Comparison of ENCODE assay signal across 18 mouse cellular contexts in the genomic region with DNA sequence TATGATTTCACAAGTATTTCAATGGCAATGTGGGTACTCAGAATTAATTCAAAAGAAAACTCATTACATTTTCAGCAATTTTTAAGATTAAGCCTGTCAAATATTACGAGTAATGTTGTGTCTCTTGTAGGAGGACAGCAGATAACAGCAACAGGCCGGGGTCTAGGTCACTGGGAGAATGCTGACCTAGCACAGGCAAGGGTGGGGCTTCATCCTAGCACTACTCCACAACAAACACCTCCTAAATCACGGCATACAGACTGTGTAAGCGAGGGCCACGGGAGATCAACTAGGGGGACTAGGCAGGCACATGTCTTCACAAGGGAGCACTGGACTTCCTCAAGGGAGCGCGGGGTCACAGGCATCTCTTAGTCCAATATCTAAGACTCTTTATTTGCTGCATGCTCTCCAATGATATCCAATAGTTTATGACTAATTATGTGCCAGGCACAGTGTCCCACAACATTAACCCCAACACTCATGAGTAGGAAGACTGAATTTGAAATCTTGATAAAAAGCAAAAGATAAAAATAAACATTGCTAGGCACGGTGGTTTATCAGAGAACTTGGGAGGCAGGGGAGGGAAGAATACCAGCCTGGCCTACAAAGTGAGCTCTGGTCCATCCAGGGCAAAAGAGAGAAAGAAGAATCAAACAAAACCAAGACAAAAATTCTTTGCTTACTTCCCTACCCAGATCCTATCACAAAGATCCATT. TPM values are rescaled to one million over a fixed set of nuclear protein-coding genes. Genes with fewer than 3 reads are reported as not detected.
DNase-seq lines count a peak whose midpoint lies in the region; ATAC-seq and TF ChIP-seq lines count a peak whose summit lies in the region.
"Had no signal": no experiment of that assay in that cellular context is flagged by ENCODE, and none has a peak within 500 bp of the region (broad histone marks: within the 10 kb centered on the region; RNA-seq: fewer than 3 reads in every experiment).

No protein-coding gene starts in this region.

- peaks cover 97% of the 10 kb centered on the region for H3K36me3 ChIP-seq in heart, embryonic 14.5 days (ENCODE audit: control insufficient read depth, insufficient read depth, low read length)
- H3K36me3 ChIP-seq in intestine, postnatal 0 days (ENCODE audit: control insufficient read depth, insufficient read depth) = peaks cover 67% of the 10 kb centered on the region
- H3K36me3 ChIP-seq in liver, postnatal 0 days (replicated peaks; ENCODE audit: insufficient read depth, low read length) = peaks cover 93% of the 10 kb centered on the region

- no peak for DNase-seq in heart, postnatal 14 days
- no peak for DNase-seq in liver, postnatal 0 days
- DNase-seq in MN1 (ENCODE audit: low spot score) = no peak
- DNase-seq in right cerebral cortex, adult 18-20 months = no peak
- DNase-seq: B cell, adult 2 months; cerebellum, adult 11-12 months; cerebellum, postnatal 36 days; right cerebral cortex, postnatal 25 days; thymus, postnatal 36 days had no signal

- TF ChIP-seq POLR2A in bone marrow, adult 2 months (IDR thresholded peaks at IDR 0.05; ENCODE audit: borderline replicate concordance, control insufficient read depth, low read depth, low read length) = no peak

- H3K27ac ChIP-seq in heart, embryonic 14.5 days (replicated peaks in 1 of 2; ENCODE audit: control insufficient read depth in 1 of 2, insufficient read depth in 1 of 2, low read depth in 2 of 2, low read length in 2 of 2) = peak overlapping the region in 1 of 2 experiments; percentile 33; a peak in 2 of 4 replicates
- peak overlapping the region; percentile 57 for H3K27ac ChIP-seq in bone marrow, adult 2 months (ENCODE audit: control insufficient read depth, insufficient read depth, low read depth, low read length, poor library complexity)
- H3K27ac ChIP-seq in intestine, postnatal 0 days (ENCODE audit: low read depth, low read length) = peak overlapping the region; percentile 62; the same call in 1 of the 2 replicates
- H3K27ac ChIP-seq in liver, postnatal 0 days (ENCODE audit: low read depth) = peak overlapping the region; percentile 93
- H3K27ac ChIP-seq: forebrain, embryonic 15.5 days; hindbrain, postnatal 0 days had no signal

- 0 out of 2 replicates have a peak overlapping the region, but pooled peaks have one; percentile 1 for H3K4me2 ChIP-seq in heart, embryonic 14.5 days (ENCODE audit: low read length)
- no peak overlapping the region; the same call in 1 of the 2 replicates for H3K4me2 ChIP-seq in intestine, postnatal 0 days (replicated peaks; ENCODE audit: low read depth)
- peak overlapping the region; percentile 65 for H3K4me2 ChIP-seq in liver, postnatal 0 days (ENCODE audit: low read depth, low read length)
- H3K4me2 ChIP-seq: forebrain, embryonic 15.5 days; midbrain, embryonic 11.5 days had no signal

- H3K27me3 ChIP-seq in heart, embryonic 14.5 days (ENCODE audit: control insufficient read depth, insufficient read depth, low read length) = no peaks in the 10 kb centered on the region
- no peaks in the 10 kb centered on the region for H3K27me3 ChIP-seq in intestine, postnatal 0 days (replicated peaks; ENCODE audit: control insufficient read depth, insufficient read depth, low read length)
- no peaks in the 10 kb centered on the region for H3K27me3 ChIP-seq in liver, postnatal 0 days (ENCODE audit: insufficient read depth, low read length)
- H3K27me3 ChIP-seq: forebrain, embryonic 15.5 days had no signal

- intact Hi-C loops in heart, postnatal 14 days (cut with DNase I) = loop anchor here (5.0 kb wide), 1 partner anchor 73 kb away; no protein-coding TSS in a partner anchor

- no peaks in the 10 kb centered on the region for H3K9me3 ChIP-seq in heart, embryonic 14.5 days (ENCODE audit: control insufficient read depth, low read length)
- H3K9me3 ChIP-seq in intestine, postnatal 0 days (ENCODE audit: control insufficient read depth) = no peaks in the 10 kb centered on the region
- no peaks in the 10 kb centered on the region for H3K9me3 ChIP-seq in liver, postnatal 0 days (ENCODE audit: low read length)
- H3K9me3 ChIP-seq: forebrain, embryonic 15.5 days had no signal

- no peak for ATAC-seq in heart, embryonic 14.5 days (ENCODE audit: insufficient number of reproducible peaks, insufficient read depth, low FRiP score, low read depth)
- ATAC-seq in intestine, postnatal 0 days = no peak
- ATAC-seq in liver, postnatal 0 days = peak; percentile 18
- ATAC-seq: forebrain, embryonic 15.5 days; hindbrain, postnatal 0 days had no signal

- 61% methylated on average over 8 of the region's 8 CpGs for WGBS in heart, embryonic 14.5 days
- 72% methylated on average over 8 of the region's 8 CpGs for WGBS in bone marrow, adult 2 months
- 51% methylated on average over 8 of the region's 8 CpGs for WGBS in intestine, postnatal 0 days
- 56% methylated on average over 8 of the region's 8 CpGs for WGBS in liver, postnatal 0 days (ENCODE audit: insufficient replicate concordance)

- H3K4me3 ChIP-seq in heart, embryonic 14.5 days (ENCODE audit: control insufficient read depth in 1 of 2, insufficient read depth in 1 of 2, low read depth in 1 of 2, low read length in 2 of 2) = no peak overlapping the region
- peak overlapping the region; percentile 11 for H3K4me3 ChIP-seq in bone marrow, adult 2 months (replicated peaks; ENCODE audit: control insufficient read depth, low read depth, low read length)
- H3K4me3 ChIP-seq in intestine, postnatal 0 days (ENCODE audit: low read depth, low read length) = no peak overlapping the region
- H3K4me3 ChIP-seq in liver, postnatal 0 days (ENCODE audit: low read depth, low read length) = peak overlapping the region; percentile 21
- H3K4me3 ChIP-seq: forebrain, embryonic 15.5 days had no signal

- no peak for TF ChIP-seq CTCF in bone marrow, adult 2 months (IDR thresholded peaks at IDR 0.05; ENCODE audit: control insufficient read depth, insufficient read depth, low read length)
- TF ChIP-seq CTCF in intestine, postnatal 0 days (IDR thresholded peaks at IDR 0.05; ENCODE audit: low read depth) = no peak
- no peak for TF ChIP-seq CTCF in liver, postnatal 0 days (IDR thresholded peaks at IDR 0.05; ENCODE audit: low read depth)

- TF ChIP-seq EP300 in liver, postnatal 0 days (IDR thresholded peaks at IDR 0.05; ENCODE audit: low read depth) = no peak

- peaks cover 1 to 25% of the 10 kb centered on the region in 2 experiments for H3K4me1 ChIP-seq in heart, embryonic 14.5 days (ENCODE audit: control insufficient read depth in 2 of 2, insufficient read depth in 2 of 2, low read length in 2 of 2)
- H3K4me1 ChIP-seq in bone marrow, adult 2 months (ENCODE audit: control insufficient read depth, insufficient read depth, low read length) = no peaks in the 10 kb centered on the region; the same call in 1 of the 2 replicates
- peaks cover 6% of the 10 kb centered on the region; the same call in 1 of the 2 replicates for H3K4me1 ChIP-seq in intestine, postnatal 0 days (replicated peaks; ENCODE audit: control insufficient read depth, insufficient read depth, low read length)
- H3K4me1 ChIP-seq in liver, postnatal 0 days (ENCODE audit: insufficient read depth) = peaks cover 41% of the 10 kb centered on the region

- no peak overlapping the region for H3K9ac ChIP-seq in heart, embryonic 14.5 days (ENCODE audit: low read length)
- no peak overlapping the region for H3K9ac ChIP-seq in intestine, postnatal 0 days (ENCODE audit: low read depth, low read length)
- H3K9ac ChIP-seq in liver, postnatal 0 days (replicated peaks) = peak overlapping the region; percentile 40
- H3K9ac ChIP-seq: forebrain, embryonic 15.5 days had no signal

RNA-seq across cellular contexts. Expression of a gene that starts 11.3 kb away (rescaled TPM):
- polyA plus RNA-seq in heart, embryonic 14.5 days (2014; fragmentation: Nextera tagmentation; extraction: Ambion mirVana) = 45.1 and 45.6 TPM in 2 replicates
- total RNA-seq in heart, postnatal 14 days (2021) = 10 to 100 TPM; 70.8 to 73.8 TPM
- 35.6 and 58.3 TPM in 2 replicates for polyA plus RNA-seq in bone marrow, adult 2 months (2011; ENCODE audit: insufficient read depth, insufficient read length, low replicate concordance, missing spikeins)
- 62.0 and 65.6 TPM in 2 replicates for polyA plus RNA-seq in intestine, postnatal 0 days (2015; fragmentation: Nextera tagmentation; extraction: Ambion mirVana)
- 29.9 and 30.0 TPM in 2 replicates for polyA plus RNA-seq in liver, postnatal 0 days (2015; fragmentation: Nextera tagmentation; extraction: Ambion mirVana)

RNA-seq across cellular contexts. Expression of a gene that starts 31.6 kb away (rescaled TPM):
- polyA plus RNA-seq in heart, embryonic 14.5 days (2014; fragmentation: Nextera tagmentation; extraction: Ambion mirVana) = 82.5 and 111 TPM in 2 replicates
- total RNA-seq in heart, postnatal 14 days (2021) = 1 to 10 TPM; 1.9 to 2.2 TPM
- 14.3 and 50.1 TPM in 2 replicates for polyA plus RNA-seq in bone marrow, adult 2 months (2011; ENCODE audit: insufficient read depth, insufficient read length, low replicate concordance, missing spikeins)
- 7.2 and 8.0 TPM in 2 replicates for polyA plus RNA-seq in intestine, postnatal 0 days (2015; fragmentation: Nextera tagmentation; extraction: Ambion mirVana)
- 9.9 and 13.9 TPM in 2 replicates for polyA plus RNA-seq in liver, postnatal 0 days (2015; fragmentation: Nextera tagmentation; extraction: Ambion mirVana)

RNA-seq across cellular contexts. Expression of a gene that starts 47.2 kb away (rescaled TPM):
- polyA plus RNA-seq in heart, embryonic 14.5 days (2014; fragmentation: Nextera tagmentation; extraction: Ambion mirVana) = 4.2 and 4.8 TPM in 2 replicates
- total RNA-seq in heart, postnatal 14 days (2021) = 1 to 10 TPM; 1.2 to 1.6 TPM
- 2.7 and 14.6 TPM in 2 replicates for polyA plus RNA-seq in bone marrow, adult 2 months (2011; ENCODE audit: insufficient read depth, insufficient read length, low replicate concordance, missing spikeins)
- polyA plus RNA-seq in intestine, postnatal 0 days (2015; fragmentation: Nextera tagmentation; extraction: Ambion mirVana) = 1.1 and 1.3 TPM in 2 replicates
- 1.2 and 1.4 TPM in 2 replicates for polyA plus RNA-seq in liver, postnatal 0 days (2015; fragmentation: Nextera tagmentation; extraction: Ambion mirVana)

RNA-seq across cellular contexts. Expression of a gene that starts 59.3 kb away (rescaled TPM):
- not detected in 2 replicates for polyA plus RNA-seq in heart, embryonic 14.5 days (2014; fragmentation: Nextera tagmentation; extraction: Ambion mirVana)
- total RNA-seq in heart, postnatal 14 days (2021) = under 1 TPM in 1 of 2 experiments, not detected in 1; 0.29 TPM
- 1.7 and 3.6 TPM in 2 replicates for polyA plus RNA-seq in bone marrow, adult 2 months (2011; ENCODE audit: insufficient read depth, insufficient read length, low replicate concordance, missing spikeins)
- 2.2 and 2.3 TPM in 2 replicates for polyA plus RNA-seq in intestine, postnatal 0 days (2015; fragmentation: Nextera tagmentation; extraction: Ambion mirVana)
- 3.2 and 3.3 TPM in 2 replicates for polyA plus RNA-seq in liver, postnatal 0 days (2015; fragmentation: Nextera tagmentation; extraction: Ambion mirVana)
- total RNA-seq: hindbrain, postnatal 0 days; layer of hippocampus, postnatal 10 days had no signal
- polyA plus RNA-seq: forebrain, embryonic 15.5 days; hindbrain, postnatal 0 days; kidney, embryonic 14.5 days; midbrain, embryonic 11.5 days; neural tube, embryonic 14.5 days had no signal

Comparison
In these comparisons a context has a peak if more than half of its experiments do, and no peak if none do; other contexts are left out.
1. H3K4me3 ChIP-seq: peak in bone marrow, adult 2 months (single experiment) and liver, postnatal 0 days (single experiment); none in heart, embryonic 14.5 days (0 of 2) and intestine, postnatal 0 days (single experiment).